Mouse (Mus musculus) embryonic facial prominence, embryonic 12.5 days (tissue): ENCODE results near the gene Ptpn7. TPM values are rescaled to one million over a fixed set of nuclear protein-coding genes. Genes with fewer than 3 reads are reported as not detected.

Experiments used
- ATAC-seq: fragments of 200-750 bp; cut with Nextera tagmentation; 2 replicates; pipeline ENCODE4 v1.8.0; 2017; ENCODE audit not compliant: insufficient number of reproducible peaks, insufficient read depth, low FRiP score, low TSS enrichment
- H3K27ac ChIP-seq: fragments of 300-500 bp; sonication (generic); 2 replicates; pipeline ENCODE4 v1.5.1; 2016; ENCODE audit warnings: mild to moderate bottlenecking
- H3K27me3 ChIP-seq: fragments of 300-500 bp; sonication (generic); 2 replicates; pipeline ENCODE4 v1.6.1; 2016; ENCODE audit warnings: mild to moderate bottlenecking, moderate library complexity
- H3K36me3 ChIP-seq: fragments of 300-500 bp; sonication (generic); 2 replicates; pipeline ENCODE4 v1.6.1; 2016; ENCODE audit warnings: mild to moderate bottlenecking
- H3K4me1 ChIP-seq: fragments of 300-500 bp; sonication (generic); 2 replicates; pipeline ENCODE4 v1.6.1; 2016
- H3K4me2 ChIP-seq: fragments of 300-500 bp; sonication (generic); replicated peaks from 2 replicates; pipeline ENCODE4 v1.6.1; 2016; ENCODE audit warnings: mild to moderate bottlenecking, moderate library complexity
- H3K4me3 ChIP-seq: fragments of 300-500 bp; sonication (generic); 2 replicates; pipeline ENCODE4 v1.5.1; 2016; ENCODE audit warnings: mild to moderate bottlenecking
- H3K9ac ChIP-seq: fragments of 300-500 bp; sonication (generic); 2 replicates; pipeline ENCODE4 v1.6.1; 2016; ENCODE audit warnings: mild to moderate bottlenecking, moderate library complexity
- H3K9me3 ChIP-seq: fragments of 300-500 bp; sonication (generic); 2 replicates; pipeline ENCODE4 v1.6.1; 2016; ENCODE audit warnings: mild to moderate bottlenecking, moderate library complexity
- WGBS: fragments of 180-500 bp; shearing (Covaris S2); methylation state at CpG from one replicate; pipeline ENCODE4 v1.1.7; 2016; 5-methylcytosine and 5-hydroxymethylcytosine counted together
- polyA plus RNA-seq: library from polyadenylated mRNA; unstranded; fragments of >200 nt; fragmentation: Nextera tagmentation; extraction: Ambion mirVana; gene quantifications from 2 replicates; pipeline ENCODE4 v1.2.1, GENCODE M21; 2016

Ptpn7 gene
- polyA plus RNA-seq, 1 experiment from 2014 or later: 1.4 TPM

- Histone ChIP-seq H3K9me3 (no peaks in the 10 kb centered on the region), H3K4me1 (peaks cover 58% of the 10 kb centered on the region), H3K9ac (no peak overlapping the region; the same call in 1 of the 2 replicates), H3K27me3 (peaks cover 8% of the 10 kb centered on the region; the same call in 1 of the 2 replicates), H3K4me2 (no peak overlapping the region), H3K36me3 (no peaks in the 10 kb centered on the region), H3K4me3 (no peak overlapping the region), H3K27ac (peak overlapping the region; percentile 23; the same call in 1 of the 2 replicates)
- WGBS: 66% methylated on average over 9 of the region's 9 CpGs
- no peak for ATAC-seq
Observed at GRCm38 (mm10) chr1:135129543-135130183, 2.8 kb upstream of the Ptpn7 start.

GRCm38 (mm10) chr1:135130376-135131018 lies 2.0 kb upstream of the Ptpn7 start:
- Histone ChIP-seq H3K27ac (0 out of 2 replicates have a peak overlapping the region, but pooled peaks have one; percentile 6), H3K36me3 (no peaks in the 10 kb centered on the region), H3K27me3 (peaks cover 8% of the 10 kb centered on the region; the same call in 1 of the 2 replicates), H3K9ac (no peak overlapping the region), H3K4me1 (peaks cover 58% of the 10 kb centered on the region), H3K4me2 (no peak overlapping the region), H3K4me3 (no peak overlapping the region), H3K9me3 (no peaks in the 10 kb centered on the region)
- 72% methylated on average over 2 of the region's 2 CpGs for WGBS
- no peak for ATAC-seq

GRCm38 (mm10) chr1:135131034-135131433 lies 1.5 kb upstream of the Ptpn7 start:
- 25% methylated on average over 6 of the region's 6 CpGs for WGBS
- Histone ChIP-seq H3K4me1 (peaks cover 52% of the 10 kb centered on the region), H3K36me3 (no peaks in the 10 kb centered on the region), H3K4me3 (no peak overlapping the region), H3K27ac (0 out of 2 replicates have a peak overlapping the region, but pooled peaks have one; percentile 6), H3K9me3 (no peaks in the 10 kb centered on the region), H3K27me3 (peaks cover 4% of the 10 kb centered on the region; the same call in 1 of the 2 replicates), H3K9ac (no peak overlapping the region), H3K4me2 (no peak overlapping the region)
- ATAC-seq: no peak

GRCm38 (mm10) chr1:135131560-135131959 lies 940 bp upstream of the Ptpn7 start:
- no peak overlapping the region for H3K9ac ChIP-seq
- H3K4me3 ChIP-seq: no peak overlapping the region
- peaks cover 47% of the 10 kb centered on the region for H3K4me1 ChIP-seq
- H3K36me3 ChIP-seq: no peaks in the 10 kb centered on the region
- no peaks in the 10 kb centered on the region for H3K9me3 ChIP-seq
- WGBS: 57% methylated on average over 8 of the region's 8 CpGs
- peaks cover 4% of the 10 kb centered on the region; the same call in 1 of the 2 replicates for H3K27me3 ChIP-seq
- H3K4me2 ChIP-seq: no peak overlapping the region
- no peak overlapping the region for H3K27ac ChIP-seq
- ATAC-seq: no peak

GRCm38 (mm10) chr1:135132893-135133369 lies 431 bp downstream of the Ptpn7 start:
- WGBS: 83% methylated on average over 9 of the region's 9 CpGs
- H3K9ac ChIP-seq: no peak overlapping the region
- peaks cover 33% of the 10 kb centered on the region for H3K4me1 ChIP-seq
- ATAC-seq: no peak
- H3K4me2 ChIP-seq: no peak overlapping the region
- H3K4me3 ChIP-seq: no peak overlapping the region
- no peaks in the 10 kb centered on the region for H3K36me3 ChIP-seq
- H3K27ac ChIP-seq: no peak overlapping the region
- H3K27me3 ChIP-seq: peaks cover 4% of the 10 kb centered on the region; the same call in 1 of the 2 replicates
- H3K9me3 ChIP-seq: no peaks in the 10 kb centered on the region

- Histone ChIP-seq H3K4me1 (peaks cover 24% of the 10 kb centered on the region), H3K27me3 (peaks cover 4% of the 10 kb centered on the region; the same call in 1 of the 2 replicates), H3K9me3 (no peaks in the 10 kb centered on the region), H3K27ac (no peak overlapping the region), H3K4me3 (no peak overlapping the region), H3K4me2 (no peak overlapping the region), H3K36me3 (no peaks in the 10 kb centered on the region), H3K9ac (no peak overlapping the region)
- ATAC-seq: no peak
- WGBS: 77% methylated on average over 10 of the region's 10 CpGs
Observed at GRCm38 (mm10) chr1:135133678-135134435, 1.4 kb downstream of the Ptpn7 start.

- Histone ChIP-seq H3K27me3 (no peaks in the 10 kb centered on the region), H3K27ac (no peak overlapping the region), H3K4me3 (no peak overlapping the region), H3K9ac (no peak overlapping the region), H3K4me1 (peaks cover 15% of the 10 kb centered on the region; the same call in 1 of the 2 replicates), H3K4me2 (no peak overlapping the region), H3K9me3 (no peaks in the 10 kb centered on the region), H3K36me3 (no peaks in the 10 kb centered on the region)
- no peak for ATAC-seq
- WGBS: 85% methylated on average over 8 of the region's 8 CpGs
Observed at GRCm38 (mm10) chr1:135135111-135135787, 2.7 kb downstream of the Ptpn7 start.

- H3K9ac ChIP-seq: no peak overlapping the region
- no peaks in the 10 kb centered on the region for H3K27me3 ChIP-seq
- no peaks in the 10 kb centered on the region for H3K36me3 ChIP-seq
- WGBS: 17% methylated on average over 1 of the region's 1 CpGs
- no peak for ATAC-seq
- H3K4me1 ChIP-seq: peaks cover 8% of the 10 kb centered on the region; the same call in 1 of the 2 replicates
- no peak overlapping the region for H3K4me3 ChIP-seq
- no peaks in the 10 kb centered on the region for H3K9me3 ChIP-seq
- no peak overlapping the region for H3K27ac ChIP-seq
- no peak overlapping the region for H3K4me2 ChIP-seq
Observed at GRCm38 (mm10) chr1:135136500-135136899, 4.0 kb downstream of the Ptpn7 start.

GRCm38 (mm10) chr1:135139906-135140305 lies 7.4 kb downstream of the Ptpn7 start:
- H3K9me3 ChIP-seq: no peaks in the 10 kb centered on the region
- WGBS: 66% methylated on average over 2 of the region's 2 CpGs
- no peaks in the 10 kb centered on the region for H3K4me1 ChIP-seq
- H3K9ac ChIP-seq: no peak overlapping the region
- H3K27me3 ChIP-seq: peaks cover 8% of the 10 kb centered on the region; the same call in 1 of the 2 replicates
- no peak overlapping the region for H3K27ac ChIP-seq
- no peak overlapping the region for H3K4me3 ChIP-seq
- no peaks in the 10 kb centered on the region for H3K36me3 ChIP-seq
- no peak for ATAC-seq
- H3K4me2 ChIP-seq: no peak overlapping the region

- Histone ChIP-seq H3K4me2 (no peak overlapping the region), H3K9me3 (no peaks in the 10 kb centered on the region), H3K4me1 (peaks cover 8% of the 10 kb centered on the region), H3K36me3 (no peaks in the 10 kb centered on the region), H3K4me3 (no peak overlapping the region), H3K27me3 (peaks cover 8% of the 10 kb centered on the region; the same call in 1 of the 2 replicates), H3K27ac (no peak overlapping the region), H3K9ac (no peak overlapping the region)
- 65% methylated on average over 2 of the region's 2 CpGs for WGBS
- ATAC-seq: no peak
Observed at GRCm38 (mm10) chr1:135142452-135142851, 10.0 kb downstream of the Ptpn7 start.

GRCm38 (mm10) chr1:135143940-135144339 lies 11.4 kb downstream of the Ptpn7 start:
- Histone ChIP-seq H3K4me3 (no peak overlapping the region), H3K27ac (no peak overlapping the region), H3K4me1 (peaks cover 20% of the 10 kb centered on the region), H3K9ac (no peak overlapping the region), H3K27me3 (peaks cover 8% of the 10 kb centered on the region; the same call in 1 of the 2 replicates), H3K9me3 (no peaks in the 10 kb centered on the region), H3K4me2 (no peak overlapping the region), H3K36me3 (no peaks in the 10 kb centered on the region)
- no peak for ATAC-seq
- 86% methylated on average over 2 of the region's 2 CpGs for WGBS
